Mouse (Mus musculus) thymus, adult 2 months (tissue): ENCODE results near the gene Arl8a.

Experiments
- CTCF ChIP-seq: fragments of 200-500 bp; IDR thresholded peaks from 2 replicates; pipeline ENCODE4 v1.5.1; 2012; ENCODE audit warnings: mild to moderate bottlenecking, control low read depth, low read length, moderate library complexity, borderline replicate concordance; ENCODE audit not compliant: control insufficient read depth, poor library complexity, insufficient read depth; ENCODE audit errors: extremely low read depth
- POLR2A ChIP-seq: fragments of 200-500 bp; IDR thresholded peaks from 2 replicates; pipeline ENCODE4 v1.6.1; 2012; ENCODE audit warnings: mild to moderate bottlenecking, low read length, control low read depth, moderate library complexity; ENCODE audit not compliant: control insufficient read depth, poor library complexity, insufficient read depth; ENCODE audit errors: extremely low read depth

GRCm38 (mm10) chr1:135130376-135131018, 16.1 kb upstream of the Arl8a start:
- TF ChIP-seq CTCF: no peak
- no peak for TF ChIP-seq POLR2A
